Mouse (Mus musculus): ENCODE data around the gene Timm23.
"Not testable (repeated sequence)": the region's sequence is repeated elsewhere in the genome, so short reads cannot be mapped to it uniquely, and the experiment has no call there.

The Timm23 gene

GRCm38 (mm10) chr14:32165278-32166061 is 36.2 kb downstream of the Timm23 start:
- peak; percentile 85 for DNase-seq (ENCODE audit: low read depth, low spot score)

GRCm38 (mm10) chr14:32164173-32165051 is 37.3 kb downstream of the Timm23 start:
- DNase-seq (ENCODE audit: low read depth, low spot score), result no peak

- no peak for DNase-seq (ENCODE audit: low read depth, low spot score)
These were observed 38.4 kb downstream of the Timm23 start for GRCm38 (mm10) chr14:32163203-32163888.

- no peak for DNase-seq (ENCODE audit: low read depth, low spot score)
These were observed 39.5 kb downstream of the Timm23 start for GRCm38 (mm10) chr14:32162231-32162630.

- DNase-seq (ENCODE audit: low read depth, low spot score), result no peak
These were observed 40.4 kb downstream of the Timm23 start for GRCm38 (mm10) chr14:32161090-32161885.

- DNase-seq (ENCODE audit: low read depth, low spot score), result no peak
These were observed 41.1 kb downstream of the Timm23 start for GRCm38 (mm10) chr14:32160563-32160962.

GRCm38 (mm10) chr14:32159690-32160246 is 41.9 kb downstream of the Timm23 start, which contains the start of gene Ncoa4:
TSS of gene Ncoa4 (plus strand) at chr14:32159865.
- DNase-seq (ENCODE audit: low read depth, low spot score), result peak; percentile 95

- DNase-seq (ENCODE audit: low read depth, low spot score), result peak; percentile 36
These were observed 42.5 kb downstream of the Timm23 start for GRCm38 (mm10) chr14:32159150-32159670.

- no peak for DNase-seq (ENCODE audit: low read depth, low spot score)
These were observed 46.9 kb downstream of the Timm23 start for GRCm38 (mm10) chr14:32154758-32155157.

GRCm38 (mm10) chr14:32153156-32153555 is 48.5 kb downstream of the Timm23 start:
- DNase-seq (ENCODE audit: low read depth, low spot score), result no peak

GRCm38 (mm10) chr14:32152243-32152965 is 49.3 kb downstream of the Timm23 start:
- no peak for DNase-seq (ENCODE audit: low read depth, low spot score)

- no peak for DNase-seq (ENCODE audit: low read depth, low spot score)
These were observed 50.8 kb downstream of the Timm23 start for GRCm38 (mm10) chr14:32150872-32151271.

- no peak for DNase-seq (ENCODE audit: low read depth, low spot score)
These were observed 55.1 kb downstream of the Timm23 start for GRCm38 (mm10) chr14:32146578-32146977.

GRCm38 (mm10) chr14:32145809-32146511 is 55.7 kb downstream of the Timm23 start:
- no peak for DNase-seq (ENCODE audit: low read depth, low spot score)

GRCm38 (mm10) chr14:32145401-32145800 is 56.3 kb downstream of the Timm23 start:
- no peak for DNase-seq (ENCODE audit: low read depth, low spot score)

- no peak for DNase-seq (ENCODE audit: low read depth, low spot score)
These were observed 57.0 kb downstream of the Timm23 start for GRCm38 (mm10) chr14:32144734-32145133.

- DNase-seq (ENCODE audit: low read depth, low spot score), result no peak
These were observed 60.0 kb downstream of the Timm23 start, which contains the start of gene Msmb for GRCm38 (mm10) chr14:32141723-32142122. TSS of gene Msmb (plus strand) at chr14:32142023.

- no peak for DNase-seq (ENCODE audit: low read depth, low spot score)
These were observed 61.2 kb downstream of the Timm23 start for GRCm38 (mm10) chr14:32140359-32140965.

- not testable (repeated sequence) for DNase-seq (ENCODE audit: low read depth, low spot score)
These were observed 65.2 kb downstream of the Timm23 start for GRCm38 (mm10) chr14:32136467-32136866.
